Mouse (Mus musculus) liver, embryonic 15.5 days (tissue): ENCODE results near the gene Gm20388. TPM values are rescaled to one million over a fixed set of nuclear protein-coding genes. Genes with fewer than 3 reads are reported as not detected.
"Not testable (repeated sequence)": the region's sequence is repeated elsewhere in the genome, so short reads cannot be mapped to it uniquely, and the experiment has no call there.

Experiments used
- ATAC-seq: fragments of 200-750 bp; cut with Nextera tagmentation; 2 replicates; pipeline ENCODE4 v1.8.0; 2017; ENCODE audit warnings: moderate number of reproducible peaks, mild to moderate bottlenecking, moderate library complexity; ENCODE audit not compliant: insufficient read depth
- H3K27ac ChIP-seq: fragments of 300-500 bp; sonication (generic); replicated peaks from 2 replicates; pipeline ENCODE4 v1.5.1; 2015; ENCODE audit warnings: mild to moderate bottlenecking, inconsistent platforms
- H3K27me3 ChIP-seq: fragments of 300-500 bp; sonication (generic); 2 replicates; pipeline ENCODE4 v1.6.1; 2015; ENCODE audit warnings: mild to moderate bottlenecking, inconsistent platforms
- H3K36me3 ChIP-seq: fragments of 300-500 bp; sonication (generic); replicated peaks from 2 replicates; pipeline ENCODE4 v1.6.1; 2015; ENCODE audit warnings: moderate library complexity, mild to moderate bottlenecking, inconsistent platforms
- H3K4me1 ChIP-seq: fragments of 300-500 bp; sonication (generic); replicated peaks from 2 replicates; pipeline ENCODE4 v1.6.1; 2015; ENCODE audit warnings: inconsistent platforms
- H3K4me2 ChIP-seq: fragments of 300-500 bp; sonication (generic); 2 replicates; pipeline ENCODE4 v1.6.1; 2015; ENCODE audit warnings: moderate library complexity, mild to moderate bottlenecking, inconsistent platforms
- H3K4me3 ChIP-seq: fragments of 300-500 bp; sonication (generic); replicated peaks from 2 replicates; pipeline ENCODE4 v1.5.1; 2015; ENCODE audit warnings: mild to moderate bottlenecking, inconsistent platforms
- H3K9ac ChIP-seq: fragments of 300-500 bp; sonication (generic); 2 replicates; pipeline ENCODE4 v1.6.1; 2015; ENCODE audit warnings: moderate library complexity, mild to moderate bottlenecking, inconsistent platforms
- H3K9me3 ChIP-seq: fragments of 300-500 bp; sonication (generic); replicated peaks from 2 replicates; pipeline ENCODE4 v1.6.1; 2016; ENCODE audit warnings: inconsistent platforms
- WGBS: fragments of 180-500 bp; shearing (Covaris S2); methylation state at CpG from one replicate; pipeline ENCODE4 v1.1.7; 2015; ENCODE audit warnings: mixed read lengths; ENCODE audit not compliant: insufficient replicate concordance; 5-methylcytosine and 5-hydroxymethylcytosine counted together
- polyA plus RNA-seq: library from polyadenylated mRNA; unstranded; fragments of >200 nt; fragmentation: Nextera tagmentation; extraction: Ambion mirVana; gene quantifications from 2 replicates; pipeline ENCODE4 v1.2.1, GENCODE M21; 2015

Gm20388 gene
- polyA plus RNA-seq, 1 experiment from 2014 or later, result not detected

DNA sequence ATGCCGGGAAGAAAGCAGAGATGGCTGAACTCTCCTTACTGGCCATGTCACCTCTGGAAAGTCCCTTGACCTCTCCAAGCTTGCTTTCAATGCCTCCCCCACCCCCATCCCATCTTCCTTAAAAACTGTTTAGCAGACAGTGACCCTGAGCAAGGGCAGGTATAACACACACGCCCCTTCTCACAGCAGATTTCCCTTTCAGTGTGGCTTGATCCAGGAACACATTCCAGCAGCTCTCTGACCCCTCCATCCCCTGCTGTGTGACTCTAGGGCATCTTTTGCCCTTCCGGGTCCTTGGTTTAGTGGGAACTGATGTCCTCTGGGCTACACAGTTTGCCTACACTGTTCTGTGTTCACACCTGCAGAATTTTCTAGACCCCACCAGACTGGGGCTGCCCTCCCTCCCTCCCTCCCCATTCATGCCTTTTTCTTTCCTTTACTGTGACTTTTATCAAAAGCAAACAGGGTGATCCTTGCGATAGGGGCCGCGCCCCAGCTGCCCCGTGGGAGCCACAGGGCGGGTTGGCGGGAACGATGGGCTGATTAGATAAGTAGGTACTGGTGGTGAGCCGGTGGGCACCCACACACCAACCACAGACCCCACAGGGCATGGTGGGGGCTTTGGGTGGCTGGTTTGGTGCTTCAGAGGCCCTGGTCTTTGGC, 2408.5 kb downstream of the Gm20388 start:
- Histone ChIP-seq H3K9ac (peak overlapping the region; percentile 71; the same call in 1 of the 2 replicates), H3K4me1 (peaks cover 100% of the 10 kb centered on the region), H3K27me3 (no peaks in the 10 kb centered on the region), H3K9me3 (no peaks in the 10 kb centered on the region), H3K36me3 (peaks cover 87% of the 10 kb centered on the region), H3K27ac (peak overlapping the region; percentile 95), H3K4me2 (peak overlapping the region; percentile 67), H3K4me3 (0 out of 2 replicates have a peak overlapping the region, but pooled peaks have one; percentile 17)
- WGBS, result 11% methylated on average over 11 of the region's 11 CpGs
- ATAC-seq, result no peak

DNA sequence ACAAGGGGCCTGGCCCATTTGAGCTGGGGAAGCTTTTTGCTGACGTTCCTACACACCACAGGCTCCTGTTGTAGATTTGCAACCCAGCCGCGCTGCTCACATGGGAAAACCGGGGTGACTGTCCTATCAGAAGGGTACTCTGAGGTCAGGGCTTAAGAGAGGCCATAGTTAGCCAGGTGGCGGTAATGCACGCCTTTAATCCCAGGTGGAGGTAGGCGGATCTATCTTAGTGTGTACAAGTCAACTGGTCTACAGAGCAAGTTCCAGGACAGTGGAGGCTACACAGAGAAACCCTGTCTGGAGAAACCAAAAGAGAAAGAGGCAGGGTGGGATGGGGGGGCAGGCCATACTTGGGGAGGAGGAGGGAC, 2409.1 kb downstream of the Gm20388 start:
- peaks cover 87% of the 10 kb centered on the region for H3K36me3 ChIP-seq
- H3K9ac ChIP-seq, result peak overlapping the region; percentile 71
- WGBS, result 20% methylated on average over 7 of the region's 7 CpGs
- H3K27me3 ChIP-seq, result no peaks in the 10 kb centered on the region
- no peaks in the 10 kb centered on the region for H3K9me3 ChIP-seq
- H3K27ac ChIP-seq, result peak overlapping the region; percentile 95
- ATAC-seq, result no peak
- H3K4me1 ChIP-seq, result peaks cover 100% of the 10 kb centered on the region
- H3K4me2 ChIP-seq, result peak overlapping the region; percentile 67
- no peak overlapping the region for H3K4me3 ChIP-seq

DNA sequence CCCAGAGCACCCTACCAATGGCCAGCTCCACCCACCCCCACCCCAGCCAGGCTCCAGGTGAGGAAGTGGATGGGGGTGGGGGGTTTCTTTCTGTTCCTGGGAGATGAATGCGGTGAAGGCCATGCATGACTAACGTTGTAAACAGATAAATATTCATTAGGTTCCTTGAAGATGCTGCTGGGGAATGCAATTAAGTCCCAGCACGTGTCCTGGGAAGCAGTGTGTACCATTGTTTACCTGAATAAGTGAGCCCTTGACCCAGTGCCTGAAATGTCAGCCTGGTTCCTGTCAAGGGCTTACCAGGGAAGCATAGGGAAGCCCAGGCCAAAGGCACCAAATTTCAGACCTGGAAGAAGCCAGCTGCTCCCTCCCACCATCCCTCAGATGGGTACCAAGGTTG, 2409.9 kb downstream of the Gm20388 start:
- Histone ChIP-seq H3K9me3 (no peaks in the 10 kb centered on the region), H3K27me3 (no peaks in the 10 kb centered on the region), H3K4me1 (peaks cover 100% of the 10 kb centered on the region), H3K4me3 (peak overlapping the region; percentile 38; the same call in 1 of the 2 replicates), H3K27ac (peak overlapping the region; percentile 95), H3K4me2 (peak overlapping the region; percentile 67), H3K9ac (peak overlapping the region; percentile 71), H3K36me3 (peaks cover 87% of the 10 kb centered on the region)
- 49% methylated on average over 3 of the region's 3 CpGs for WGBS
- ATAC-seq, result no peak

DNA sequence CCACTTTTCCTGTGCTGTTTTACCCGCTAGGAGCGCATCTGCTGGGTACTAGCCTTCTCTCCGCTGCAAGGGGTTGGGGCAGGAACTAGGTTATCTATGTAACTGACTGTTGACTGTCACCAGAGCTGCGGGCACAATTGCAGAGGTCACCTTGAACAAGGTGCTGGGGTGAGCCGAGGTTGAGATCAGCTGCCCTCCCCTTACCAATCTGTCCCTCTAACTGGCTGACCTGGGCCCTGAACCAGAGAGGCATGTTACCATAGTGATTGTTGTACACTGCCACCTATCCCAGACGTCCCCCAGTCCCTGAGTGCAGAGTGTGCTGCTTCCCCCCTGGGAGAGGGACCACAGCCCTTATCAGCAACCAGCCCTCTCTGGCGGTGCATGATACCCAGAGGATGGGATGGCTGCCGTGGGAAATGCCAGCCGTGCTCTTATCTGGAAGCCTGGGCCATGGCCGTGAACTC, 2410.8 kb downstream of the Gm20388 start:
- peak overlapping the region; percentile 67 for H3K4me2 ChIP-seq
- peak overlapping the region; percentile 95 for H3K27ac ChIP-seq
- WGBS, result 15% methylated on average over 10 of the region's 10 CpGs

DNA sequence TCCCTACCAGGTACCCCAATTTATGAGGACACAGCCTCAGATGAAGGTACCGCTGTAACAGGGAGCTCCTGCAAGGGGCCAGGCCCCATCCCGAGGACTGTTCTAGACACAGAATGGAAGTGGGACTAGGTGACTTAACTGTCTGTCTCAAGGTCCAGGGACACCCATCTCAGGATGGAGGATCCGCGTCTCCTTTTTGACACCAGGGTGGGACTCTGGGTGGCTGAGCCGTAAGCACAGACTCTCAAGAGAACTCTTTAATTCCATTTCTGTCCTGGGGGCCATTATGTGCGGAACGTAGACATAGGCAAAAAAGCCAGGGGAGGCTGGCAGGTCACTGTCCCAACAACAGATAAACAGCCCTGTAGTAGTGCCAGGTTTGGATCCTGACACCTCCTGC, 2411.5 kb downstream of the Gm20388 start:
- H3K27me3 ChIP-seq, result no peaks in the 10 kb centered on the region
- H3K36me3 ChIP-seq, result peaks cover 87% of the 10 kb centered on the region
- H3K27ac ChIP-seq, result peak overlapping the region; percentile 95
- H3K4me2 ChIP-seq, result peak overlapping the region; percentile 67
- peak overlapping the region; percentile 38 for H3K4me3 ChIP-seq
- 28% methylated on average over 7 of the region's 7 CpGs for WGBS
- peaks cover 100% of the 10 kb centered on the region for H3K4me1 ChIP-seq
- ATAC-seq, result no peak
- peak overlapping the region; percentile 71 for H3K9ac ChIP-seq
- H3K9me3 ChIP-seq, result no peaks in the 10 kb centered on the region

More for the DNA sequence above, 2410.8 kb downstream of the Gm20388 start:
- Histone ChIP-seq H3K36me3 (peaks cover 87% of the 10 kb centered on the region), H3K4me1 (peaks cover 100% of the 10 kb centered on the region), H3K27me3 (no peaks in the 10 kb centered on the region), H3K4me3 (peak overlapping the region; percentile 38), H3K9ac (peak overlapping the region; percentile 71), H3K9me3 (no peaks in the 10 kb centered on the region)
- peak; percentile 85 for ATAC-seq

DNA sequence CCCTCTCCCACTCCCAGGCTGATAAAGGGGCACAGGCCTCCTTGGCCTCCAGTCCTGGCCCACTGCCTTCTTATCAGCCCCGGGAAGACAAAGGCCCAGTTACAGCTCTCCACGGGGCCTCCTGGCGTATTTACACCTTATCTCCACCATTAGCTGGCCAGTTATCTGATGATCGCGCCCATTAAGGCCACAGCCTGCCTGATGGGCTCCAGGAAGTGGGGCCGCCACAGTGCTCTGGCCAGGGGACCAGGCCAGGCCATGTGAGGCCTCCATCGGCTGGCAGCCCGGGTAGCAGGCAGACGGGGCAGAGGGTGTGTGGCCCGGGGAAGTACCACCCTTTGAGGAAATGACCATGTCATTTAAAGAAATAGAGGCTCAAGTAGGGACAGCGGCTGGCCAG, 2412.2 kb downstream of the Gm20388 start:
- Histone ChIP-seq H3K9me3 (no peaks in the 10 kb centered on the region), H3K4me2 (peak overlapping the region; percentile 67), H3K36me3 (peaks cover 87% of the 10 kb centered on the region), H3K9ac (peak overlapping the region; percentile 71), H3K4me3 (peak overlapping the region; percentile 38), H3K27ac (peak overlapping the region; percentile 95), H3K27me3 (no peaks in the 10 kb centered on the region), H3K4me1 (peaks cover 100% of the 10 kb centered on the region)
- 10% methylated on average over 11 of the region's 11 CpGs for WGBS
- peak; percentile 23 for ATAC-seq

DNA sequence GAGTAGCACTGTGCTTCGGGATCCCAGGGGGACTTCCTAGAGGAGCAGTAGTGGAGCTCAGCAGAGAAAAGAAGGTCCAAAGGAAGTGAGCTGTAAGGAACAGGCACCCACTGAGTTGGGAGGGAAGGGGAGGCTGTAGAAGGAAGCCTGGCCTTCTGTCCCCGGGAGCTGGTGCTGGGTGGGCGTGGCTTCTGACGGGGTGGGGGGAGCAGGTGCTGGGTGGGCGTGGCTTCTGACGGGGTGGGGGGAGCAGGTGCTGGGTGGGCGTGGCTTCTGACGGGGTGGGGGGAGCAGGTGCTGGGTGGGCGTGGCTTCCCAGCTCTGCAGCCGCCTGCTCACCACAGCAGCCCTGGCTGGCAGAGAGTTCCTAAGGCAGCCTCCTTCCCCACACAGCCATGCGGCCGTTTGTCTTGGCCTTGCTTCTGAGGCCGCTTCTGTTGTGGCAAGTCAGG, 2413.3 kb downstream of the Gm20388 start:
- H3K27ac ChIP-seq, result peak overlapping the region; percentile 95
- H3K4me1 ChIP-seq, result peaks cover 100% of the 10 kb centered on the region
- WGBS, result 2% methylated on average over 13 of the region's 13 CpGs
- H3K36me3 ChIP-seq, result peaks cover 89% of the 10 kb centered on the region
- H3K4me3 ChIP-seq, result peak overlapping the region; percentile 18
- ATAC-seq, H3K9me3 ChIP-seq, H3K27me3 ChIP-seq: not testable (repeated sequence)
- H3K4me2 ChIP-seq, result peak overlapping the region; percentile 67
- peak overlapping the region; percentile 71 for H3K9ac ChIP-seq

DNA sequence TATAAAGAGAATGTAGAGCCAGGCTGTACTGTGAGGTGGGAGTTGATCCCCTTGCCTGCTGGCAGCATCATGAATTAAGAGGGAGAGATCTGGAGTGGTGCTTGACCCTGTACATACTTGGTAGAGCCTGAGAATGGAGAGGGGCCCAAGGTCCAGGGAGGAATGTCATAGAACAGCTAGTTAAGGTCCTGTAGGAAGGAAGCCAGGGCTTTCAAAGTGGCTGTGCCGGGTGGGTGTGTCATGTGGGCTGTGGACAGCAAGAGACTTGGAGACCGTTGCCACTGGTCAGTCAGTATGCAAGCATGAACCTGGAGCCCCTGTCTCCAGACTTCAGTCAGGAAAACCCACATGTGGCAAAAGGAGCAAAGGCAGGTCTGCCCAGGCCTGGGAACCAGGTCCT, 2414.6 kb downstream of the Gm20388 start:
- H3K27me3 ChIP-seq, result no peaks in the 10 kb centered on the region
- ATAC-seq, result no peak
- peaks cover 87% of the 10 kb centered on the region for H3K36me3 ChIP-seq
- peaks cover 100% of the 10 kb centered on the region for H3K4me1 ChIP-seq
- H3K4me2 ChIP-seq, result peak overlapping the region; percentile 67
- H3K9ac ChIP-seq, result peak overlapping the region; percentile 25
- H3K27ac ChIP-seq, result peak overlapping the region; percentile 95
- H3K4me3 ChIP-seq, result no peak overlapping the region
- H3K9me3 ChIP-seq, result no peaks in the 10 kb centered on the region
- 55% methylated on average over 2 of the region's 2 CpGs for WGBS

DNA sequence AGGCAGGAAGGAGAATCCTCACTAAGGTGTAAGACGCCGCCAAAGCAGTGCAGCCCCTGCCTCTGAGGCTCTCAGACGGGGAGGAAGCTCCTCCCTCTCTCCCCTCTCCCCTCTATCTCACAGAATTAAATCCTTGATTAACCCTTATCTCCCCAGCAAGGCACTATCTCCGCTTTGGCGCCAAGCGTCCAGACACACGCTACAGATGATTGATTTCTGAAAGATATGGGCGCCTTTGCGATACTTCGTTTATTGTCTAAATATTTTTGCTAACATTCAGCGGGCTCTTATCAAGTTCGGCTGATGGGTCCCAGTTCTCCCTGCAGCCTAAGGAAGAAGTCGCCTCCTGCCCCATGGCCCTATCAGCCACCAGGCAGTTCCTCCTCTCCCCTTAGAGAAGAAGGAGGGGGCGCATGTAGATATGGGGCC, 2415.5 kb downstream of the Gm20388 start:
- WGBS, result 19% methylated on average over 14 of the region's 14 CpGs
- ATAC-seq, result no peak
- no peaks in the 10 kb centered on the region for H3K9me3 ChIP-seq
- peak overlapping the region; percentile 2 for H3K4me3 ChIP-seq
- H3K36me3 ChIP-seq, result peaks cover 87% of the 10 kb centered on the region
- H3K4me1 ChIP-seq, result peaks cover 100% of the 10 kb centered on the region
- H3K9ac ChIP-seq, result peak overlapping the region; percentile 48
- H3K27ac ChIP-seq, result peak overlapping the region; percentile 95
- no peaks in the 10 kb centered on the region for H3K27me3 ChIP-seq
- H3K4me2 ChIP-seq, result peak overlapping the region; percentile 67

DNA sequence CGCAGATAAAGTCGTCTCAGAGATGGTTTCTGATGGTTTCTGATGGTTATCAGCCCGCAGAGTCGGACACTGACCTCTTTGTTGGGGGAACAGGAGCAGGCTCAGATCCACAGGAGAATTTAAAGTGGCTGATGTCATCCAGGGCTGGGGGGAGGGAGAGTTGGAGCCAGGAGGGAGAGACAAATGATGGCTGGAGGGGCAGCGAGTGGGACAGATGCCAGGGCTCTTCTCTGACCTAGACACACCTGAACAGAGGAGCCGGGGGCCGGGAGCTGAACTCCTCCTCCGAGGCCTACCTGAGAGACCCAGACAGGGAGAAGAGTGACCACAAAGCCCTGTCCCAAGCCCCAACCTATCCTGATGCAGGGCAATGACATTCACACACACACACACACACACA, 2418.4 kb downstream of the Gm20388 start:
- no peak for ATAC-seq
- no peaks in the 10 kb centered on the region for H3K9me3 ChIP-seq
- peaks cover 94% of the 10 kb centered on the region for H3K4me1 ChIP-seq
- peak overlapping the region; percentile 95 for H3K27ac ChIP-seq
- H3K4me3 ChIP-seq, result 0 out of 2 replicates have a peak overlapping the region, but pooled peaks have one; percentile 28
- H3K4me2 ChIP-seq, result peak overlapping the region; percentile 57
- peaks cover 97% of the 10 kb centered on the region for H3K36me3 ChIP-seq
- peak overlapping the region; percentile 56; the same call in 1 of the 2 replicates for H3K9ac ChIP-seq
- no peaks in the 10 kb centered on the region for H3K27me3 ChIP-seq
- 60% methylated on average over 8 of the region's 8 CpGs for WGBS

DNA sequence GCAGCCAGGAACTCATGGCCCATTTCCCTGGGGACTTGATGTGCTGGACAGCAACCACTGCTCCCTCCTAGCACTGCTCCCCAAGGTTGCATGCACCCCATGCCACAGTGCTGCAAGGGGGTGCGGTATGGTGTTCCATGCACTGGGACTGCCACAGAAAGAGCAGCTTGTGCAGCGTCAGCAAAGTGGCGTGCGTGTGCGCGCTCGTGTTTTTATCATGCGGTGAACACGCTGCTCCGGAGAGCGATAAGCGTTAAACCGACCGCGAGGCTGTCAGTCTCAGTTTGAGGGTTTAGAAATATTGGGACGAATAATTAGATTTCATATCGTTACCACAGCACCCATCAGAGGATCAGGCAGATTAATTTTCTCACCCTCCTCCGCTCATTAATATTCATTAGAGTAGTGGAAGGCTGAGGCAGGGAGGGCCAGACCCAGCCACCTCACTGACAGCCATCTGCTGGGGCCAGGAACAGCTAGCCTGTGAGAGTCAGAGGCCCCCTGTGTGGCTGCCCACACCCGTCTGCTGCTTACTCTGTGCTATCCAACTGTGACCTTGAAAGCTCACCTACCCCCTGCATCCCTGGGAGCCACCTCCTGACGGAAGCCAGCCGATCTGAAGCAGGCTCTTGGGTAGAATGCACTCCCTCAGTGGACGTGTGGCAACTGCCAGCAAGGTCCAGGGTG, 2419.1 kb downstream of the Gm20388 start:
- 33% methylated on average over 22 of the region's 22 CpGs for WGBS
- H3K27ac ChIP-seq, result peak overlapping the region; percentile 95
- H3K4me2 ChIP-seq, result peak overlapping the region; percentile 57
- no peaks in the 10 kb centered on the region for H3K27me3 ChIP-seq
- ATAC-seq, result peak; percentile 50
- H3K9ac ChIP-seq, result peak overlapping the region; percentile 56
- peaks cover 88% of the 10 kb centered on the region for H3K4me1 ChIP-seq
- peaks cover 97% of the 10 kb centered on the region for H3K36me3 ChIP-seq
- no peaks in the 10 kb centered on the region for H3K9me3 ChIP-seq
- peak overlapping the region; percentile 28 for H3K4me3 ChIP-seq
